Mouse (Mus musculus) Patski (cell line): Measurements from ENCODE around the gene Lrch4. TPM values are rescaled to one million over a fixed set of nuclear protein-coding genes. Genes with fewer than 3 reads are reported as not detected.
A peak's percentile ranks its signal among the peaks of the same experiment; 100 is the strongest.

Experiments used
- ATAC-seq: fragments of 100-300 bp; one replicate; pipeline ENCODE4 v1.8.0; 2021
- CTCF ChIA-PET: fragments of 350-600 bp; sonication (Branson Sonifier 250); formaldehyde crosslinking; loops from one replicate; lab custom pipeline; 2022; ENCODE audit warnings: inconsistent platforms; lab: Charles Lee
- POLR2A ChIA-PET: fragments of 350-600 bp; sonication (Branson Sonifier 250); formaldehyde crosslinking; loops from one replicate; lab custom pipeline; 2022; ENCODE audit warnings: antibody characterized with exemption, inconsistent platforms; lab: Charles Lee
- DNase-seq: peaks from one replicate; pipeline ENCODE4 v3.0.0-alpha.2; 2011; ENCODE audit warnings: low read depth, low spot score
- H3K27me3 ChIP-seq: fragments of 371-371 bp; one replicate; pipeline ENCODE4 v1.5.1; 2021
- CTCF ChIP-seq: fragments of 100-300 bp; IDR thresholded peaks from one replicate; pipeline ENCODE4 v1.5.1; 2021
- in situ Hi-C: fragments of 300-500 bp; cut with MboI; formaldehyde crosslinking; loops from 3 replicates; pipeline ENCODE4 v1.11.1; 2018; ENCODE audit warnings: low pct_unique_long_range_greater_than_20kb, mixed read lengths
- polyA plus RNA-seq: library from polyadenylated mRNA; unstranded; gene quantifications from one replicate; pipeline ENCODE4 v1.2.3, GENCODE M21; 2021

Lrch4 gene
- 31.0 TPM for polyA plus RNA-seq

GRCm38 (mm10) chr5:137628498-137629305 lies at the start of gene Lrch4, which contains the start of the genes Fbxo24 and Gm20605:
TSS of gene Lrch4 (plus strand) at chr5:137629121.
TSS of gene Fbxo24 (minus strand) at chr5:137629002.
TSS of gene Gm20605 (plus strand) at chr5:137629175.
- ChIA-PET CTCF (interaction anchor here (1.2 to 4.3 kb wide), 4 partner anchors 10 to 24 kb away, joined by 3 to 17 read pairs (median 8); partner anchors contain the start of gene Pcolce), POLR2A (interaction anchor here (0.6 to 5.5 kb wide), 6 partner anchors 11 to 1832 kb away, joined by 3 to 31 read pairs (median 4); partner anchors contain the start of genes Pcolce and Tsc22d4)
- in situ Hi-C loops, result no loop called here
- H3K27me3 ChIP-seq, result no peaks in the 10 kb centered on the region
- peak; percentile 100 for DNase-seq
- no peak for TF ChIP-seq CTCF
- ATAC-seq, result peak; percentile 93

- POLR2A ChIA-PET, result no interaction called here
- H3K27me3 ChIP-seq, result peaks cover 5% of the 10 kb centered on the region
- CTCF ChIA-PET, result no interaction called here
- in situ Hi-C loops, result no loop called here
- no peak for TF ChIP-seq CTCF
- ATAC-seq (no peak), DNase-seq (no peak)
Measured at GRCm38 (mm10) chr5:137580246-137580645, 48.7 kb upstream of the Lrch4 start.

- CTCF ChIA-PET, result no interaction called here
- no peak for ATAC-seq
- in situ Hi-C loops, result no loop called here
Measured at GRCm38 (mm10) chr5:137582702-137583101, 46.2 kb upstream of the Lrch4 start.

GRCm38 (mm10) chr5:137583670-137584169 lies 45.2 kb upstream of the Lrch4 start:
- ATAC-seq (no peak), DNase-seq (no peak)
- ChIA-PET POLR2A (no interaction called here), CTCF (no interaction called here)
- in situ Hi-C loops, result no loop called here
- peaks cover 5% of the 10 kb centered on the region for H3K27me3 ChIP-seq
- no peak for TF ChIP-seq CTCF

More at GRCm38 (mm10) chr5:137582702-137583101, 46.2 kb upstream of the Lrch4 start:
- POLR2A ChIA-PET, result no interaction called here
- peaks cover 5% of the 10 kb centered on the region for H3K27me3 ChIP-seq
- TF ChIP-seq CTCF, result no peak
- no peak for DNase-seq

GRCm38 (mm10) chr5:137584976-137585375 lies 43.9 kb upstream of the Lrch4 start:
- DNase-seq, result no peak
- ATAC-seq, result no peak
- ChIA-PET POLR2A (no interaction called here), CTCF (interaction anchor here (1.4 kb wide), 1 partner anchor 29 kb away, joined by 3 read pairs; no protein-coding TSS in a partner anchor)
- in situ Hi-C loops, result no loop called here
- peak; percentile 85 for TF ChIP-seq CTCF
- H3K27me3 ChIP-seq, result peaks cover 5% of the 10 kb centered on the region

GRCm38 (mm10) chr5:137590507-137590906 lies 38.4 kb upstream of the Lrch4 start:
- ChIA-PET POLR2A (no interaction called here), CTCF (interaction anchor here (0.9 kb wide), 1 partner anchor 67 kb away, joined by 3 read pairs; no protein-coding TSS in a partner anchor)
- H3K27me3 ChIP-seq, result no peaks in the 10 kb centered on the region
- ATAC-seq (no peak), DNase-seq (no peak)
- in situ Hi-C loops, result no loop called here
- no peak for TF ChIP-seq CTCF

GRCm38 (mm10) chr5:137595921-137596320 lies 33.0 kb upstream of the Lrch4 start:
- no peaks in the 10 kb centered on the region for H3K27me3 ChIP-seq
- ATAC-seq, result no peak
- POLR2A ChIA-PET, result interaction anchor here (1.1 kb wide), 1 partner anchor 13 kb away, joined by 3 read pairs; no protein-coding TSS in a partner anchor
- in situ Hi-C loops, result no loop called here
- no peak for TF ChIP-seq CTCF
- CTCF ChIA-PET, result no interaction called here
- DNase-seq, result no peak

- CTCF ChIA-PET, result no interaction called here
- TF ChIP-seq CTCF, result no peak
- ATAC-seq (no peak), DNase-seq (no peak)
- POLR2A ChIA-PET, result interaction anchor here (0.6 kb wide), 1 partner anchor 10 kb away, joined by 3 read pairs; no protein-coding TSS in a partner anchor
- no peaks in the 10 kb centered on the region for H3K27me3 ChIP-seq
- in situ Hi-C loops, result no loop called here
Measured at GRCm38 (mm10) chr5:137596601-137597261, 32.2 kb upstream of the Lrch4 start.

- CTCF ChIA-PET, result no interaction called here
Measured at GRCm38 (mm10) chr5:137597625-137598024, 31.3 kb upstream of the Lrch4 start.

More at GRCm38 (mm10) chr5:137597625-137598024, 31.3 kb upstream of the Lrch4 start:
- POLR2A ChIA-PET, result interaction anchor here (1.0 kb wide), 1 partner anchor 66 kb away, joined by 5 read pairs; no protein-coding TSS in a partner anchor
- H3K27me3 ChIP-seq, result no peaks in the 10 kb centered on the region
- ATAC-seq, result no peak
- in situ Hi-C loops, result no loop called here
- no peak for DNase-seq
- TF ChIP-seq CTCF, result no peak
